Mouse (Mus musculus): Measurements from ENCODE around the gene Vmn1r81.

Vmn1r81 gene

GRCm38 (mm10) chr7:12268169-12268568 is at the start of gene Vmn1r81:
Gene Vmn1r81, minus strand, starts transcription at chr7:12268269.
- no peak for DNase-seq (ENCODE audit: low read depth in 1 of 2, low spot score in 2 of 2)

DNA sequence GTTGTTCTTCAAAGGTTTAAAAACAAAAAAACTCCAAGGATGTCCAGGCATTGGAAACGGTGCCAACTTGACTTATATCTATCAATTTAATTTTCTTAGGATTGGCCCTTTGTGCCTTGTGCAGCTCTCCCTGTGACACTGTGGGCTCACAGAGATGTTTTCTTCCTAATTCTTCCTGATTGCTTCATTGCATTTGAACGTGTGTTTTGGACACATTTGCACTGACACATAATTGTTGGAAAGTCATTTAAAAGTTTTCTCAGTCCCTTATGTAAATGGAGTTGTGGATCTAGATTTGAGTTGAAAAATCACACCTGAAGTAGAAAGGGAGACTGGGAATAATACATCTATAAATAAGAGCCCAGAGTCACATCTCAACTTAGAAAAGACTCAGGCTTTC is 32.1 kb upstream of the Vmn1r81 start, which contains the start of gene Vmn1r82:
Gene Vmn1r82, plus strand, starts transcription at position 301 of the 400 bp plus-strand sequence.
- DNase-seq (ENCODE audit: low read depth in 1 of 2, low spot score in 2 of 2), result no peak

DNA sequence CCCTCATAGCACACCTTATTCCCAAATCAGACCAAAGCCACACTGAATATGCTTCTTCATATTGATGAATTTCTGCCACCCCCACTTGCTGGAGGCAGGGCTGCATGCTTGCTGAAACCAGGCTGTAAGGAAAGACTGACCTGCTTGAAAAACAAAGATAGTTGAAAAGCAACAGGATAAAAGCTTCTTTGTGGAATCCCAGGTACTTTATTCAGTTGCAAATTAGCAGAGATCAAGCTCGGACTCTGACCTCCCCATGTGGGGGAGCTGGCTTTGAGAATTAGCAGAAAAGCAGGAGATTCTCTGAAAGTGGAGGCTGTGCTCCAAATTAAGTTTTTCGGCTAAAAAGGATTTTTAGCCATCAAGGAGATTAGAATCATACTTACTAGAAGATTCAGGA is 63.9 kb downstream of the Vmn1r81 start:
- no peak for DNase-seq (ENCODE audit: low read depth in 1 of 2, low spot score in 2 of 2)

All from monocyte, adult 2 months (primary cell).